ENCODE assay signal across 21 mouse cellular contexts in genomic region chr15:91439883-91440282, GRCm38 (mm10).
DNase-seq lines count a peak whose midpoint lies in the region; ATAC-seq lines count a peak whose summit lies in the region.
"Had no signal": no experiment of that assay in that cellular context is flagged by ENCODE, and none has a peak within 500 bp of the region (broad histone marks: within the 10 kb centered on the region; RNA-seq: fewer than 3 reads in every experiment).

No protein-coding gene starts in this region.

- intact Hi-C loops in left cerebral cortex, postnatal 10 days (cut with DNase I) = no loop called here
- intact Hi-C loops in left cerebral cortex, postnatal 25 days (cut with DNase I) = loop anchor here (2.0 to 10.0 kb wide), 3 partner anchors 68 to 275 kb away; no protein-coding TSS in a partner anchor

- no peak overlapping the region for H3K4me2 ChIP-seq in forebrain, embryonic 16.5 days (ENCODE audit: low read length)
- no peak overlapping the region for H3K4me2 ChIP-seq in forebrain, embryonic 12.5 days
- H3K4me2 ChIP-seq in intestine, embryonic 15.5 days (replicated peaks) = no peak overlapping the region
- H3K4me2 ChIP-seq: hindbrain, embryonic 14.5 days; kidney, embryonic 15.5 days; midbrain, embryonic 11.5 days; neural tube, embryonic 12.5 days had no signal

- no peak overlapping the region for H3K9ac ChIP-seq in forebrain, embryonic 16.5 days (replicated peaks; ENCODE audit: low read depth, low read length)
- no peak overlapping the region for H3K9ac ChIP-seq in forebrain, embryonic 12.5 days
- H3K9ac ChIP-seq in intestine, embryonic 15.5 days = no peak overlapping the region
- H3K9ac ChIP-seq: hindbrain, embryonic 14.5 days; kidney, embryonic 15.5 days; neural tube, embryonic 12.5 days had no signal

- no peaks in the 10 kb centered on the region for H3K4me1 ChIP-seq in forebrain, embryonic 16.5 days (replicated peaks; ENCODE audit: control insufficient read depth, insufficient read depth, low read length)
- H3K4me1 ChIP-seq in forebrain, embryonic 12.5 days = no peaks in the 10 kb centered on the region
- 0 out of 2 replicates have a peak, but pooled peaks cover 3% of the 10 kb centered on the region for H3K4me1 ChIP-seq in midbrain, embryonic 10.5 days
- H3K4me1 ChIP-seq in intestine, embryonic 15.5 days (replicated peaks) = no peaks in the 10 kb centered on the region
- H3K4me1 ChIP-seq: neural tube, embryonic 12.5 days had no signal

- H3K27me3 ChIP-seq in forebrain, embryonic 16.5 days (replicated peaks; ENCODE audit: control insufficient read depth, insufficient read depth, low read length) = no peaks in the 10 kb centered on the region
- no peaks in the 10 kb centered on the region for H3K27me3 ChIP-seq in forebrain, embryonic 12.5 days
- no peaks in the 10 kb centered on the region for H3K27me3 ChIP-seq in midbrain, embryonic 10.5 days (ENCODE audit: low read depth, poor library complexity, severe bottlenecking)
- H3K27me3 ChIP-seq in intestine, embryonic 15.5 days (replicated peaks) = no peaks in the 10 kb centered on the region
- H3K27me3 ChIP-seq: kidney, embryonic 15.5 days; neural tube, embryonic 12.5 days had no signal

- peak; percentile 75 for ATAC-seq in forebrain, embryonic 16.5 days
- ATAC-seq in forebrain, embryonic 12.5 days (ENCODE audit: low FRiP score) = no peak
- no peak for ATAC-seq in intestine, embryonic 15.5 days
- ATAC-seq: activated CD4-positive, CD25-positive, alpha-beta regulatory T cell, adult 4 months; intestine, embryonic 16.5 days; Patski had no signal

- no peak overlapping the region for H3K27ac ChIP-seq in forebrain, embryonic 16.5 days (ENCODE audit: low read length)
- no peak overlapping the region for H3K27ac ChIP-seq in forebrain, embryonic 12.5 days
- H3K27ac ChIP-seq in midbrain, embryonic 10.5 days (replicated peaks) = no peak overlapping the region
- no peak overlapping the region for H3K27ac ChIP-seq in intestine, embryonic 15.5 days
- H3K27ac ChIP-seq: hindbrain, embryonic 14.5 days; kidney, embryonic 15.5 days; neural tube, embryonic 12.5 days had no signal

- WGBS in forebrain, embryonic 16.5 days = 74% methylated on average over 2 of the region's 2 CpGs
- 86% methylated on average over 2 of the region's 2 CpGs for WGBS in forebrain, embryonic 12.5 days
- WGBS in midbrain, embryonic 10.5 days = 87% methylated on average over 2 of the region's 2 CpGs
- WGBS in intestine, embryonic 15.5 days = 77% methylated on average over 2 of the region's 2 CpGs

- no peak overlapping the region for H3K4me3 ChIP-seq in forebrain, embryonic 16.5 days (replicated peaks; ENCODE audit: low read length)
- no peak overlapping the region for H3K4me3 ChIP-seq in forebrain, embryonic 12.5 days (replicated peaks)
- H3K4me3 ChIP-seq in midbrain, embryonic 10.5 days = no peak overlapping the region
- H3K4me3 ChIP-seq in intestine, embryonic 15.5 days (replicated peaks) = no peak overlapping the region
- H3K4me3 ChIP-seq: kidney, embryonic 15.5 days; neural tube, embryonic 12.5 days had no signal

- DNase-seq in left cerebral cortex, adult 18-20 months (ENCODE audit: low spot score in 2 of 2) = peak; percentile 36 to 69
- no peak for DNase-seq in left cerebral cortex, postnatal 10 days (ENCODE audit: extremely low spot score in 1 of 2, low spot score in 2 of 2)
- peak; percentile 23 to 46 for DNase-seq in cerebellum, postnatal 36 days
- peak; percentile 38 to 92 for DNase-seq in left cerebral cortex, postnatal 25 days (ENCODE audit: low spot score in 2 of 2)
- DNase-seq in midbrain, embryonic 10.5 days (ENCODE audit: low spot score) = no peak
- DNase-seq: adrenal gland, postnatal 14 days; gastrocnemius, postnatal 36 days; liver; lung, adult 18-20 months; right cerebral cortex, postnatal 14 days; thymus, postnatal 4 days had no signal

- H3K36me3 ChIP-seq in forebrain, embryonic 16.5 days (ENCODE audit: control insufficient read depth, insufficient read depth) = no peaks in the 10 kb centered on the region
- no peaks in the 10 kb centered on the region for H3K36me3 ChIP-seq in forebrain, embryonic 12.5 days (replicated peaks)
- no peaks in the 10 kb centered on the region for H3K36me3 ChIP-seq in midbrain, embryonic 10.5 days
- H3K36me3 ChIP-seq in intestine, embryonic 15.5 days = no peaks in the 10 kb centered on the region
- H3K36me3 ChIP-seq: kidney, embryonic 15.5 days; neural tube, embryonic 12.5 days had no signal

- H3K9me3 ChIP-seq in forebrain, embryonic 16.5 days (ENCODE audit: control insufficient read depth, low read length) = no peaks in the 10 kb centered on the region
- H3K9me3 ChIP-seq in forebrain, embryonic 12.5 days = no peaks in the 10 kb centered on the region
- no peaks in the 10 kb centered on the region for H3K9me3 ChIP-seq in midbrain, embryonic 10.5 days (replicated peaks)
- no peaks in the 10 kb centered on the region for H3K9me3 ChIP-seq in intestine, embryonic 15.5 days
- H3K9me3 ChIP-seq: kidney, embryonic 15.5 days; neural tube, embryonic 12.5 days had no signal

Comparison
In these comparisons a context has a peak if more than half of its experiments do, and no peak if none do; other contexts are left out.
1. DNase-seq: peak in left cerebral cortex, adult 18-20 months (2 of 2), cerebellum, postnatal 36 days (2 of 2) and left cerebral cortex, postnatal 25 days (2 of 2); none in left cerebral cortex, postnatal 10 days (0 of 2) and midbrain, embryonic 10.5 days (single experiment).